Mouse (Mus musculus): ENCODE data around the gene Artn.

GRCm38 (mm10) chr4:117917402-117917801 is 12.2 kb downstream of the Artn start:
- TF ChIP-seq CTCF (IDR thresholded peaks at IDR 0.05), result no peak
- no peak for TF ChIP-seq EP300 (IDR thresholded peaks at IDR 0.05; ENCODE audit: insufficient read depth, low read depth, low read length)
- no peak for TF ChIP-seq POLR2A (IDR thresholded peaks at IDR 0.05; ENCODE audit: insufficient read depth, low read depth, low read length)

Data from heart, adult 2 months (tissue).